Mouse (Mus musculus) cortical plate, adult 2 months (tissue): ENCODE results near the gene Sox13.

Source experiments
- CTCF ChIP-seq: fragments of 200-500 bp; IDR thresholded peaks from 2 replicates; pipeline ENCODE4 v1.5.1; 2011; ENCODE audit warnings: mild to moderate bottlenecking, control low read depth, low read length; ENCODE audit not compliant: insufficient read depth; ENCODE audit errors: extremely low read depth
- POLR2A ChIP-seq: fragments of 200-500 bp; IDR thresholded peaks from 2 replicates; pipeline ENCODE4 v1.6.1; 2011; ENCODE audit warnings: mild to moderate bottlenecking, low read length, control low read depth; ENCODE audit not compliant: insufficient read depth; ENCODE audit errors: extremely low read depth

DNA sequence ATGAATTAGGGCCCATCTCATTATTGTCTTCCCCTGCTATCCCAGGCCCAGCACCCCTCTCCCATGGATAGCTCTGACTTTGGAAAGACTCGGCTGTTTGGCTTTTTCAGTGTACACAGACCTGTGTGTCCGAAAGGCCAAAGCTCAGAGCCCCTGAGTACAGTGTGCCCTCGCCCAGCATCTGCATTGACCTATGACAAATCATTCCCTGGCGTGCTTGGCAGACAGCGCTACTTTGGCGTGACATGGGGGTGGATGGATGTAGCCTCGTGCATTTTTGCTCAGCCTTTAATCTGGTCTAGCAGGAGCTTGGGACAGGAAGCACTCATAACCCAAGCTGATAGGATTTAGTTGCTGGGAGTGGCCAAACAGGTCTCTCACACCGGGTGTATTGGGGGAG, 52.1 kb downstream of the Sox13 start:
- TF ChIP-seq CTCF (no peak), POLR2A (no peak)
